Mouse (Mus musculus): Measurements from ENCODE around the gene Hoxc11.

DNA sequence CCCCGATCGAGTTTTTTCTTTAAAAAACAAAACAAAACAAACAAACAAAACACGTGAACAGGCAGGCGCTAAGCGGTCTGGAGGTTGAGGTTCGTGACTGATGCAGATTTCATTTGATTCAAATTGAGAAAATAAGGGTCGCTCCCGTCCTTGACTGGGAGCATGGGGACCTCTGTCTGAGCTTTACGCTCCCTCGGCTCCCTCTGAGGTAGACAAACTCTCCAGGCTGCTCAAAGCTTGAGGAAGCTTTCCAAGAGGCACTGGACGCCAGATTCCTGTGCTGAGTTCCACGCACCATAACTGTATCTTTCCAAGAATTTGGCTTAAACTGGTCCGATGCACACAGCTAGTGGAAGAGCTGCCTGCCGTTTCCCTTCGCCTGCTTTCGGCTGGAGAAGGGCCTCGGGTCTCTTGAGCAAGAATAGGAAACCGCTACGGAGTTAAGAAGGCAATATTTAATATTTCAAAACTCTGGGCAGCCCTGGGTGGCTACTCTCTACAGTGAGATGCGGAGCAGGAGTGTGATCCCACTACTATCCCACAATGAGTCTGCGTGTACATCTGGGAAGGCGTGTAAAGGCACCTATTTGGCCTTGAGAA is 43.6 kb upstream of the Hoxc11 start:
- TF ChIP-seq CTCF (IDR thresholded peaks at IDR 0.05; ENCODE audit: insufficient read depth, low read length) = no peak
- no peak for TF ChIP-seq POLR2A (IDR thresholded peaks at IDR 0.05; ENCODE audit: borderline replicate concordance, extremely low read depth, low read depth, low read length)
